Comparison of ENCODE assay signal across 12 mouse cellular contexts in the genomic region with DNA sequence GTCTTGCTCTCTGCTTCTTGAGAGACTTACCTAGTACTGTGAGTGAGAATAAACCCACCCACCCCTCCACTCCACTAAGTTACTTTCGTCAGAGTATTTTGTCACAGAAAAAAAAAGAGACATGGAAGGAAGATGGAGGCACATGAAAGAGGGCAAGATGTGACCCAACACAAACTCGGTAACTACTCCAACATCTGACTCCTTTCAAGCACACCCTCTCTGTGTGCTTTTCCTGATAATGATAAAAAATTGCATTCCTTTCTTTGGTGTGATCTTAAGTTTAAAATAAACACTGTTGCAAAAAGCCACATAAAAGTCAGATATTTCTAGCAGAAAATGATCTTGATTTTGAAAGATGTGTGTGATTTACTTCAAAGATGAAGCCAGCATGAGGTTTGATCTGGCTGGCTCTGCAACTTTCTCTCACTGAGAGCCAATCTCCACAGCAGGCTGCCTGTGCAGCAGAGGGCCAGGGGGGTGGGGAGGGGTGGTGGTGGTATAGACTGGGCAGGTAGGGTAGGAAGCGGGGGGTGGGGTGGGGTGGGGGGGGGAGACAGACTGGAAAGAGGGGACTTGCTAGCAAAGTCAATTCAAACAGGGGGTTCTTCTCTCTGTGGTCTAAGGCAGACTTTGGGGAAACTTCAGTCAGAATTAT. TPM values are rescaled to one million over a fixed set of nuclear protein-coding genes. Genes with fewer than 3 reads are reported as not detected.
"Had no signal": no experiment of that assay in that cellular context is flagged by ENCODE, and none has a peak within 500 bp of the region (broad histone marks: within the 10 kb centered on the region; RNA-seq: fewer than 3 reads in every experiment).

No protein-coding gene starts in this region.

RNA-seq across cellular contexts. Expression of a gene that starts 18.4 kb away (rescaled TPM):
- polyA plus RNA-seq: neural tube, embryonic 13.5 days; neural tube, embryonic 14.5 days; neural tube, embryonic 15.5 days; small intestine, adult 2 months; spleen, adult 2 months; stomach, embryonic 14.5 days; stomach, embryonic 15.5 days; stomach, embryonic 16.5 days; stomach, postnatal 0 days; thymus, adult 2 months; thymus, postnatal 0 days; urinary bladder, adult 2 months had no signal

RNA-seq across cellular contexts. Expression of a gene that starts 27.5 kb away (rescaled TPM):
- polyA plus RNA-seq: neural tube, embryonic 13.5 days; neural tube, embryonic 14.5 days; neural tube, embryonic 15.5 days; small intestine, adult 2 months; spleen, adult 2 months; stomach, embryonic 14.5 days; stomach, embryonic 15.5 days; stomach, embryonic 16.5 days; stomach, postnatal 0 days; thymus, adult 2 months; thymus, postnatal 0 days; urinary bladder, adult 2 months had no signal
